Mouse (Mus musculus): ENCODE results near the gene 1190005I06Rik. TPM values are rescaled to one million over a fixed set of nuclear protein-coding genes. Genes with fewer than 3 reads are reported as not detected.
"Not testable (repeated sequence)": the region's sequence is repeated elsewhere in the genome, so short reads cannot be mapped to it uniquely, and the experiment has no call there.

The 1190005I06Rik gene
- polyA plus RNA-seq, 1 experiment from 2014 or later, result 3.8 TPM

GRCm38 (mm10) chr8:120683602-120684001, 36.2 kb upstream of the 1190005I06Rik start:
- no peak overlapping the region for H3K27ac ChIP-seq

GRCm38 (mm10) chr8:120681113-120681512, 33.7 kb upstream of the 1190005I06Rik start:
- Histone ChIP-seq H3K4me3 (replicated peaks) (no peak overlapping the region), H3K4me1 (peaks cover 17% of the 10 kb centered on the region; the same call in 1 of the 2 replicates), H3K27me3 (replicated peaks) (no peaks in the 10 kb centered on the region), H3K9ac (no peak overlapping the region), H3K4me2 (no peak overlapping the region), H3K36me3 (no peaks in the 10 kb centered on the region), H3K9me3 (no peaks in the 10 kb centered on the region), H3K27ac (no peak overlapping the region)
- ATAC-seq (ENCODE audit: insufficient read depth, low FRiP score, low read depth), result no peak
- WGBS, result 74% methylated on average over 10 of the region's 10 CpGs

More at GRCm38 (mm10) chr8:120683602-120684001, 36.2 kb upstream of the 1190005I06Rik start:
- peaks cover 4% of the 10 kb centered on the region; the same call in 1 of the 2 replicates for H3K27me3 ChIP-seq (replicated peaks)
- H3K36me3 ChIP-seq, result no peaks in the 10 kb centered on the region
- no peak overlapping the region for H3K4me2 ChIP-seq
- peaks cover 17% of the 10 kb centered on the region; the same call in 1 of the 2 replicates for H3K4me1 ChIP-seq
- H3K4me3 ChIP-seq (replicated peaks), result no peak overlapping the region
- no peak overlapping the region for H3K9ac ChIP-seq
- 17% methylated on average over 10 of the region's 10 CpGs for WGBS
- ATAC-seq (ENCODE audit: insufficient read depth, low FRiP score, low read depth), result peak; percentile 50
- no peaks in the 10 kb centered on the region for H3K9me3 ChIP-seq

DNA sequence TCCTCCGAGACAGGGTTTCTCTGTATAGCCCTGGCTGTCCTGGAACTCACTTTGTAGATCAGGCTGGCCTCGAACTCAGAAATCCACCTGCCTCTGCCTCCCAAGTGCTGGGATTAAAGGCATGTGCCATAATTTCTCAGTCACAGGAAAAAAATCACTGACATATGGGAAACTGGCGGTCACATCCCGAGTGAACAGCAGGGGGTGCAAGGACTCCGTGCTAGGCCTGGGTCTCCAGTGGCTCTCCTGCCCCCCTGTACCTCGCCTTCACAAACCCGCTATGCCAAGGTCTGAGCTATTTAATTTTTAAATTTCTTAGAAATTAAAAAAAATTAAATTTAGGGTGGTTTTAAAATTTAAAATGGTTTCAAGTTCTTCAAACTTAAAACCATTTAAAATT, 33.0 kb upstream of the 1190005I06Rik start:
- H3K9me3 ChIP-seq; ATAC-seq (ENCODE audit: insufficient read depth, low FRiP score, low read depth): not testable (repeated sequence)
- 56% methylated on average over 7 of the region's 7 CpGs for WGBS

GRCm38 (mm10) chr8:120679629-120680387, 32.4 kb upstream of the 1190005I06Rik start:
- Histone ChIP-seq H3K4me2 (no peak overlapping the region), H3K27me3 (replicated peaks) (no peaks in the 10 kb centered on the region), H3K4me3 (replicated peaks) (no peak overlapping the region), H3K27ac (no peak overlapping the region), H3K36me3 (no peaks in the 10 kb centered on the region), H3K9ac (no peak overlapping the region), H3K4me1 (peaks cover 8% of the 10 kb centered on the region; the same call in 1 of the 2 replicates), H3K9me3 (no peaks in the 10 kb centered on the region)
- 41% methylated on average over 11 of the region's 11 CpGs for WGBS
- peak; percentile 33; the same call in 1 of the 2 replicates for ATAC-seq (ENCODE audit: insufficient read depth, low FRiP score, low read depth)

More for the DNA sequence above, 33.0 kb upstream of the 1190005I06Rik start:
- not testable (repeated sequence) for H3K4me2 ChIP-seq; H3K9ac ChIP-seq; H3K36me3 ChIP-seq; H3K4me3 ChIP-seq (replicated peaks); H3K27me3 ChIP-seq (replicated peaks); H3K27ac ChIP-seq
- H3K4me1 ChIP-seq, result peaks cover 14% of the 10 kb centered on the region; the same call in 1 of the 2 replicates

GRCm38 (mm10) chr8:120678447-120678846, 31.0 kb upstream of the 1190005I06Rik start:
- Histone ChIP-seq H3K27me3 (replicated peaks) (no peaks in the 10 kb centered on the region), H3K4me1 (no peaks in the 10 kb centered on the region), H3K4me3 (replicated peaks) (no peak overlapping the region), H3K27ac (no peak overlapping the region), H3K9me3 (no peaks in the 10 kb centered on the region), H3K9ac (no peak overlapping the region), H3K36me3 (peaks cover 8% of the 10 kb centered on the region), H3K4me2 (no peak overlapping the region)
- peak; percentile 57 for ATAC-seq (ENCODE audit: insufficient read depth, low FRiP score, low read depth)
- WGBS, result 9% methylated on average over 10 of the region's 10 CpGs

DNA sequence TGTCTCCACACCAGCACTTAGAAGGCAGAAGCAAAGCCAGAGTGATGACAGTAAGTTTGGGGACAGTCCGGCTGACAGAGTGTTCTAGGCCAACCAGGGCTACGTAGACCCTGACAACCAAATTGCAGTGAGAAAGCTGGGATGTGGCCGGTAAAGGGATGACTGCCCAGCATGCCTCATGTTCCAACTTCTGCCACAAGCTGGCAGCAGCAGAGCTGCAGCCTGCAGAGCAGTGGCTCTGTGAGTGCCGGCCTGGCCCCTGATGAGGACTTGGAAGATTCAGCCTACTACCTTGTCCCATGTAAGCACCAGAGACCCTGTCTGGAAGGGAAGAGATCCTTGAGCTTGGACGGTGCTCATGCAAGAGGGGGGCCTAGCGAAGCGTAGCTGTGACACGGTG, 28.3 kb upstream of the 1190005I06Rik start:
- no peak for ATAC-seq (ENCODE audit: insufficient read depth, low FRiP score, low read depth)
- no peaks in the 10 kb centered on the region for H3K9me3 ChIP-seq
- H3K9ac ChIP-seq, result no peak overlapping the region
- H3K27me3 ChIP-seq (replicated peaks), result no peaks in the 10 kb centered on the region
- WGBS, result 76% methylated on average over 8 of the region's 8 CpGs
- H3K4me1 ChIP-seq, result peaks cover 5% of the 10 kb centered on the region; the same call in 1 of the 2 replicates
- H3K4me3 ChIP-seq (replicated peaks), result no peak overlapping the region
- H3K4me2 ChIP-seq, result no peak overlapping the region
- peaks cover 31% of the 10 kb centered on the region for H3K36me3 ChIP-seq
- H3K27ac ChIP-seq, result no peak overlapping the region

GRCm38 (mm10) chr8:120673298-120673697, 25.9 kb upstream of the 1190005I06Rik start:
- Histone ChIP-seq H3K9me3 (no peaks in the 10 kb centered on the region), H3K9ac (no peak overlapping the region)
- no peak for ATAC-seq (ENCODE audit: insufficient read depth, low FRiP score, low read depth)

DNA sequence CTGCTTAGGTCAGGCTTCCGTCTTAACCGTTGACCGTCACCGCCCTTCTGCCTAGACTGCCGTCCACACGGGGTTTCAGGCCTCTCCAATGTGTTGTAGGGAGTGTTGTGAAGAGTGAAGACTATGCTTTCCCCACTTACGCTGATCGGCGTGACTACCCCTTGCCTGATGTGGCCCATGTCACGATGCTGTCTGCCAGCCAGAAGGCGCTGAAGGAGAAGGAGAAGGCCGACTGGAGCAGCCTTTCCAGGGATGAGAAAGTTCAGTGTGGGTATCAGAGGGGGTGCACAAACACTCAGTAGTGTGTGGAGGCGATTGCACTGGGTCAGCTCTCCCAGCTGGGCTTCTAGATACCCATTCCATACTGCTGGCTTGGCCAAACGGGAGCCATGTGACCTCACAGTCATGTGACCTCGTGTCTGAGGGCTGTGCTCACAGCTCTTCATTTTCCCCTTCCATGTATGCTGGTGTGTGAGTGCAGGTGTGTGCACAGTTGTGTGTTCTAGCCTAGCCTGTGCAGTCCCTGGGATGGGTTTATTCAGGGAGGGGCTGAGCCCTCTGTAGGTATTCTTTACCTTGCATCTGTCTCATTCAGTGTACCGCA, 25.3 kb upstream of the 1190005I06Rik start:
- 86% methylated on average over 16 of the region's 16 CpGs for WGBS
- no peak for ATAC-seq (ENCODE audit: insufficient read depth, low FRiP score, low read depth)
- Histone ChIP-seq H3K9me3 (no peaks in the 10 kb centered on the region), H3K27ac (no peak overlapping the region), H3K36me3 (peaks cover 40% of the 10 kb centered on the region), H3K27me3 (replicated peaks) (no peaks in the 10 kb centered on the region), H3K4me1 (peaks cover 19% of the 10 kb centered on the region), H3K4me2 (no peak overlapping the region), H3K9ac (no peak overlapping the region), H3K4me3 (replicated peaks) (no peak overlapping the region)

More at GRCm38 (mm10) chr8:120673298-120673697, 25.9 kb upstream of the 1190005I06Rik start:
- Histone ChIP-seq H3K27me3 (replicated peaks) (no peaks in the 10 kb centered on the region), H3K36me3 (peaks cover 40% of the 10 kb centered on the region), H3K4me3 (replicated peaks) (no peak overlapping the region), H3K4me2 (no peak overlapping the region), H3K27ac (no peak overlapping the region), H3K4me1 (peaks cover 19% of the 10 kb centered on the region)
- WGBS, result 93% methylated on average over 7 of the region's 7 CpGs

DNA sequence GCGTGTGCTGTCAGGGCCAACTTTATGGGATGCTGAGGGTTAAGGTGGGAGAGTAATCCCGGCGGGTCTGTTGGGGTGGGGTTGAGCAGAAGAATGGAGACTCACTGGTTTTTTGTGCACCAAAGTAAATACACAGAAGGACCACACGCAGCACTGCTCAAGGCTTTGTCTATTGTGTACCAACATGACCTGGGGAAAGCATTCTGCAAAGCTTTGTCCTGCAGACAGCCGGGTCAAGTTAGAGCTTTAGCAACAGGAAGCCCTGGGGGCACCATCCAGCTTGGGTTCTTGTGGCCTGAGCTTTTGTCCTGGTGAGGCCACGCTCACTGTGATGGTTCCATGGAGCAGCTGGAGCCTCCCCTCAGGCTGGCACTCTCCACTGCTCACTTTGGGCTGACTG, 24.3 kb upstream of the 1190005I06Rik start:
- no peak overlapping the region for H3K4me2 ChIP-seq
- 63% methylated on average over 6 of the region's 6 CpGs for WGBS
- H3K9ac ChIP-seq, result no peak overlapping the region
- H3K4me1 ChIP-seq, result peaks cover 22% of the 10 kb centered on the region
- no peak for ATAC-seq (ENCODE audit: insufficient read depth, low FRiP score, low read depth)
- H3K9me3 ChIP-seq, result no peaks in the 10 kb centered on the region
- no peak overlapping the region for H3K27ac ChIP-seq
- H3K27me3 ChIP-seq (replicated peaks), result no peaks in the 10 kb centered on the region
- no peak overlapping the region for H3K4me3 ChIP-seq (replicated peaks)
- H3K36me3 ChIP-seq, result peaks cover 40% of the 10 kb centered on the region

DNA sequence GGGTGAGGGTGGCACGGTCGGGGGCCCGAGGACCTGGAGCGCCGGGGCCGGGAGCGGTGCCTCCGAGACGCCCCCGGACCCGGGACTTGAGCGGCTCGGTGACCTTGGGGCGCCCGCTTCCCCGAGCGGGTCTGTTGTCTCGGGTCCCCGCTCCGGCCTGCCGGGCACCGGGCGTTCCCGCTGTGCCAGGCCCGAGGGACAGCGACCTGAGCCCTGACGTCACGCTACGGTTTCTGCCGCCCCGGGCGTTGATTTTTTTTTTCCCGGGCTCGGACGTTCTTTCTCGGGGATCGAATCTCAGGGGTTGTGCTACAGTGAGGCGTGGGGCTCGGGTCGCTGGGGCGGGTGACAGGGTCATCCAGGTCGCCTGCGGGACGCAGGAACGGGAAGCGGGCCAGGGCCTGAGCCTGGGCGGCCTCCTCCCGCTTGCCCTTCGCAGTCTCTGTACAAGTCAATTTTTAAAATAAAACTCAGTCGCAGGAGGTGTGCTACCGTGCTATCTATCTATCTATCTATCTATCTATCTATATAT, 21.0 kb upstream of the 1190005I06Rik start, which contains the start of gene Emc8:
TSS of gene Emc8 (minus strand) at position 200 of the 532 bp plus-strand sequence.
- no peaks in the 10 kb centered on the region for H3K9me3 ChIP-seq
- peak within 1 kb of the TSS; percentile 96 for H3K9ac ChIP-seq
- peaks cover 47% of the 10 kb centered on the region for H3K4me1 ChIP-seq
- H3K4me3 ChIP-seq (replicated peaks), result peak within 1 kb of the TSS; percentile 97
- WGBS, result under 1% methylated on average over 51 of the region's 51 CpGs
- no peak; the same call in 1 of the 2 replicates for ATAC-seq (ENCODE audit: insufficient read depth, low FRiP score, low read depth)
- no peaks in the 10 kb centered on the region for H3K27me3 ChIP-seq (replicated peaks)
- H3K4me2 ChIP-seq, result peak within 1 kb of the TSS; percentile 85
- peaks cover 32% of the 10 kb centered on the region for H3K36me3 ChIP-seq
- peak within 1 kb of the TSS; percentile 84 for H3K27ac ChIP-seq

- peak within 1 kb of the TSS; percentile 85 for H3K4me2 ChIP-seq
- H3K4me3 ChIP-seq (replicated peaks), result peak within 1 kb of the TSS; percentile 97
- ATAC-seq (ENCODE audit: insufficient read depth, low FRiP score, low read depth), result peak; percentile 94
- under 1% methylated on average over 105 of the region's 105 CpGs for WGBS
- H3K27ac ChIP-seq, result peak within 1 kb of the TSS; percentile 84
- H3K9me3 ChIP-seq, result no peaks in the 10 kb centered on the region
- no peaks in the 10 kb centered on the region for H3K27me3 ChIP-seq (replicated peaks)
- peak within 1 kb of the TSS; percentile 96 for H3K9ac ChIP-seq
- H3K4me1 ChIP-seq, result peaks cover 47% of the 10 kb centered on the region
- peaks cover 25% of the 10 kb centered on the region for H3K36me3 ChIP-seq
Observed at GRCm38 (mm10) chr8:120667561-120668373, 20.3 kb upstream of the 1190005I06Rik start, which contains the start of the genes Gm27021 and Cox4i1. Gm27021 (minus strand) TSS chr8:120668079. Cox4i1 (plus strand) TSS chr8:120668222.

Data from stomach, embryonic 15.5 days (tissue).